Mouse (Mus musculus) brown adipose tissue, adult 24 weeks (tissue): ENCODE results near the gene Lgals4. TPM values are rescaled to one million over a fixed set of nuclear protein-coding genes. Genes with fewer than 3 reads are reported as not detected.

ENCODE experiments used
- H3K27ac ChIP-seq: fragments of 200-500 bp; replicated peaks from 2 replicates; pipeline ENCODE4 v1.5.1; 2012; ENCODE audit warnings: low read depth, mild to moderate bottlenecking, low read length
- H3K4me1 ChIP-seq: fragments of 200-500 bp; 2 replicates; pipeline ENCODE4 v1.6.1; 2012; ENCODE audit warnings: low read length, mixed read lengths; ENCODE audit not compliant: control insufficient read depth, insufficient read depth, insufficient read length
- H3K4me3 ChIP-seq: fragments of 200-500 bp; 2 replicates; pipeline ENCODE4 v1.5.1; 2012; ENCODE audit warnings: low read depth, mild to moderate bottlenecking, low read length, moderate library complexity; ENCODE audit not compliant: insufficient read depth
- polyA plus RNA-seq: library from polyadenylated mRNA; stranded (reverse); fragments of >200 nt; gene quantifications from 2 replicates; pipeline ENCODE4 v1.2.4, GENCODE M21; 2012; ENCODE audit not compliant: missing spikeins, insufficient read depth, insufficient read length

Lgals4 gene
- polyA plus RNA-seq, 1 experiment, result 14.6 TPM

GRCm38 (mm10) chr7:28824941-28825685 is 8.5 kb upstream of the Lgals4 start, which contains the start of gene Ech1:
TSS of gene Ech1 (plus strand) at chr7:28825217.
- Histone ChIP-seq H3K27ac (peak within 1 kb of the TSS; percentile 97), H3K4me1 (peaks cover 22% of the 10 kb centered on the region), H3K4me3 (peak within 1 kb of the TSS; percentile 68)

- peak overlapping the region; percentile 96 for H3K27ac ChIP-seq
- peak overlapping the region; percentile 68 for H3K4me3 ChIP-seq
- peaks cover 17% of the 10 kb centered on the region for H3K4me1 ChIP-seq
Measured at GRCm38 (mm10) chr7:28825686-28826401, 7.8 kb upstream of the Lgals4 start.

GRCm38 (mm10) chr7:28826402-28826772 is 7.3 kb upstream of the Lgals4 start:
- peak overlapping the region; percentile 68 for H3K4me3 ChIP-seq
- H3K27ac ChIP-seq, result peak overlapping the region; percentile 96
- H3K4me1 ChIP-seq, result peaks cover 12% of the 10 kb centered on the region

- peaks cover 11% of the 10 kb centered on the region for H3K4me1 ChIP-seq
- no peak overlapping the region for H3K4me3 ChIP-seq
- H3K27ac ChIP-seq, result peak overlapping the region; percentile 35; the same call in 1 of the 2 replicates
Measured at GRCm38 (mm10) chr7:28827338-28827737, 6.3 kb upstream of the Lgals4 start.

- peak overlapping the region; percentile 77 for H3K27ac ChIP-seq
- peaks cover 3% of the 10 kb centered on the region for H3K4me1 ChIP-seq
- no peak overlapping the region for H3K4me3 ChIP-seq
Measured at GRCm38 (mm10) chr7:28829821-28830220, 3.8 kb upstream of the Lgals4 start.

DNA sequence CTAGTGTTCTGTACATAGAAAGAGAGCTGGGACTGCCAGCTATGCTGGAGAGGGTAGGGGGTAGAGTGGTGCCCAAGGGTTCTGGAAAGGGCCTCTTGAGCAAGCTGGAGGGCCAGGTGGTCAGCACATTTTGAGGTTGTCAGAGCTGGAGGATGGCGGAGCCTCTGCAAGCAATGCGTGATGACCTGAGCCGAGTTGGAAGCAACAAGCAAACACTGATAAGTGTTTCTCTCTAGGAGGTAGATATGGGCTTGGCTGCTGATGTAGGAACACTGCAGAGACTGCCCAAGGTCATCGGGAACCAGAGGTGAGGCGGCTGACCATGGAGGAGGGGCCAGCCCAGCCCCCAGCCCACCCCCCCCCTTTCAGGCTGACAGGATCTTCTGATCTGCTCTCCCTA is 2.7 kb upstream of the Lgals4 start:
- H3K4me3 ChIP-seq, result no peak overlapping the region
- H3K4me1 ChIP-seq, result peaks cover 3% of the 10 kb centered on the region
- 0 out of 2 replicates have a peak overlapping the region, but pooled peaks have one; percentile 61 for H3K27ac ChIP-seq

DNA sequence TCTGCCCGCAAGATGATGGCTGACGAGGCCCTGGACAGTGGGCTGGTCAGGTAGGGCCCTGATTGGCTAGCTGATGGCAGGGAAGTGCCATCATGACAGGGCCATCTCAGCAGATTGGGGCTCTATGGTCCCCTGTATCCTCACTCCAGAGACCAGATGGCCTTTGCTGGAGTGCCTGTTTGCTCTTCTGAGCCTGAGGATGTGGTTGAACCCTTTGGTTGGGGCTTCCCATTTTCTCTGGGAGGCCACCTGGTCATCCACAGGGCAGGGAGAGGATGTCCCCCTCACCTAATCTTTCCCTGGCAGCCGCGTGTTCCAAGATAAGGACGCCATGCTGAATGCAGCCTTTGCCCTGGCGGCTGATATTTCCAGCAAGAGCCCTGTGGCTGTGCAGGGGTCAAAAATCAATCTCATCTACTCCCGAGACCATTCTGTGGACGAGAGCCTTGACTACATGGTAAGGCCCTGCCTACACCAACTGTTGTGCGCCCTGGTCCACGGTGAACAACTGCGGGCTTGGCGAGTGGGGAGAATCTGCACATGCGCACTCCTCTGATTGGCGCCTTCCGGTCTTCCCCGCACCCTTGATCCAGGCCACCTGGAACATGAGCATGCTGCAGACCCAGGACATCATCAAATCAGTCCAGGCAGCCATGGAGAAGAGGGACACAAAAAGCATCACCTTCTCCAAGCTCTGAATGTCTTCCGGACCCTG is 2.1 kb upstream of the Lgals4 start:
- Histone ChIP-seq H3K4me1 (peaks cover 3% of the 10 kb centered on the region), H3K27ac (no peak overlapping the region), H3K4me3 (no peak overlapping the region)

DNA sequence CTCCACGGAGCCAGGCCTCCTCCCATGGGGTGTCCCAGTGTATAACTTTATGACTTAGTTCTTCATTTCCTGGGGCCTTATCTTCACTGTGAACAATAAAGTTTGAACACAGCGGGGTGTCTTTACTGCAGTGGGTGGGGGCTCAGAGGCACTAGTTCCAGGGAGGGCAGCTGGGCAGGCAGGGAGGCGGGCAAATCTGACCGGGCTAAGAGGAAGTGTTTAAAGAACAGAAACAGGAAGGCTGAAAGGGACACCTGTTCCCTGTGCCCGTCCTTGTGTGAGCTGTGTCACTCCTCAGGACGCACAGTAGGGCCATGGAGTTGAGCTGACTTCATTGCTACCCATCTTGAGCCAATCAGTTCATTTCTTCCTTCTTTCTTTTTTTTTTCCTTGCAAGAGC is 1.5 kb upstream of the Lgals4 start:
- H3K4me1 ChIP-seq, result peaks cover 3% of the 10 kb centered on the region
- H3K27ac ChIP-seq, result no peak overlapping the region
- H3K4me3 ChIP-seq, result no peak overlapping the region

- Histone ChIP-seq H3K4me1 (no peaks in the 10 kb centered on the region), H3K27ac (no peak overlapping the region), H3K4me3 (no peak overlapping the region)
Measured at GRCm38 (mm10) chr7:28836936-28837335, 3.3 kb downstream of the Lgals4 start.

GRCm38 (mm10) chr7:28838331-28838730 is 4.7 kb downstream of the Lgals4 start:
- no peak overlapping the region for H3K27ac ChIP-seq
- no peak overlapping the region for H3K4me3 ChIP-seq

DNA sequence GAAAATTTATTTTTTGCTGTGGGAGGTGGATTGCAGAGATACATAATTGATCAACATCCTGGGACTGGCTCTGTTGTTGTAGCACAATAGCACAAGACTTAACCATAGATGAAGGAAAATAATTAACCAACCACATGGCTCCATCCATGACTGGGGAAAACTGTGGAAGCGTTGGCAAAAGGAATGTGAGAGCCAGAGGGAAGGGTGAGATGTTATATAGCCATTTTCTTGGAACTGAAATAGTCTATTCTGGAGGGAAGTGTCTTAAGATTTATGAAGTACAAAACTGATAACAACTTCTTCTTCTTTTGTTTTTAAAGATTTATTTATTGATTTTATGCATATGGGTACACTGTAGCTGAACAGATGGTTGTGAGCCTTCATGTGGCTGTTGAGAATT is 13.6 kb downstream of the Lgals4 start:
- H3K4me3 ChIP-seq, result no peak overlapping the region
- peaks cover 3% of the 10 kb centered on the region for H3K4me1 ChIP-seq
- H3K27ac ChIP-seq, result no peak overlapping the region

More at GRCm38 (mm10) chr7:28838331-28838730, 4.7 kb downstream of the Lgals4 start:
- no peaks in the 10 kb centered on the region for H3K4me1 ChIP-seq

GRCm38 (mm10) chr7:28849700-28850236 is 16.1 kb downstream of the Lgals4 start:
- Histone ChIP-seq H3K4me1 (peaks cover 3% of the 10 kb centered on the region), H3K27ac (no peak overlapping the region), H3K4me3 (no peak overlapping the region)

DNA sequence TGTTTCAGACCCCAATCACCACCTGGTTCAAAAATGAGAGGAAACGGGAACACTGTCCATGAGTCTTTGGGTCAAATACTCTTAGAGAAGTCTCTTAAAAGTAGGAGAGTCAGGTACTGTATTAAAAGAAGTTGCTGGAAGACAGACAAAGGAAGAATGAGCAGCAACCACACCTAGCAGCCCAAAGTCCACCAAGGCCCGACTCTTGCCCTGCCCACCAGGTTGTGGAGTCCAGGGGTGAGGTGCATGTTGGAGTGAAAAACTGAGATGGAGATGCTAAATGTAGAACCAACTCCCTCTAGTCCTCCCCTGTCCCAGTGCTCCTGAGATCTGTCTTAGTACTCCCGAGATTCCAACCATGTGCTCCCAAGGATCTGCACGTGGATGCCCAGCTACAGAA is 17.0 kb downstream of the Lgals4 start:
- Histone ChIP-seq H3K4me3 (no peak overlapping the region), H3K4me1 (peaks cover 3% of the 10 kb centered on the region), H3K27ac (no peak overlapping the region)

- Histone ChIP-seq H3K4me3 (no peak overlapping the region), H3K4me1 (no peaks in the 10 kb centered on the region), H3K27ac (no peak overlapping the region)
Measured at GRCm38 (mm10) chr7:28859953-28860352, 26.3 kb downstream of the Lgals4 start.

DNA sequence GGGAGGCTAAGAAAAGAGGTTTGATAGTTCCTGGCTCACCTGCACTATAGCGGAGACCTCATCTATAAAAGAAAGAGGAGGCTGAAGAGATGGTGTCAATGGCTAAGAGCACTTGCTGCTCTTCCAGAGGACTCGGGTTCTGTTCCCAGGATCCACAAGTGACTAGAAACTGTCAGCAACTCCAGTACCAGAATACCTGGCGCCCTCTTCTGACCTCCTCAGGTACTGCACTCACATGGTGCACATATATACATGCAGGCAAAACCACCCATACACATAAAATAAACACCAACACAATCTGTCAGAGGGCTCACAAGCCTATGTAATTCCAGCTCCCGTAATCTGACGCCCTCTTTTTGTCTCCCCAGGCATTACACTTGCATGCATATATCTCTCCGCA is 27.2 kb downstream of the Lgals4 start:
- H3K4me3 ChIP-seq, result no peak overlapping the region
- peaks cover 3% of the 10 kb centered on the region; the same call in 1 of the 2 replicates for H3K4me1 ChIP-seq

More for the DNA sequence above, 27.2 kb downstream of the Lgals4 start:
- H3K27ac ChIP-seq, result no peak overlapping the region
